Mouse (Mus musculus) spleen, adult 2 months (tissue): ENCODE measurements around the gene Smad6. TPM values are rescaled to one million over a fixed set of nuclear protein-coding genes. Genes with fewer than 3 reads are reported as not detected.

Source experiments
- DNase-seq, 2 experiments: peaks; one replicate each; pipeline versions ENCODE4 v3.0.0 to v3.0.0-alpha.2; 2012 to 2021; ENCODE audit warnings: low spot score in 2 of 2, low read depth in 1 of 2
- H3K27ac ChIP-seq: fragments of 200-500 bp; 2 replicates; pipeline ENCODE4 v1.5.1; 2012; ENCODE audit warnings: low read length, inconsistent platforms; ENCODE audit not compliant: insufficient read depth
- H3K27me3 ChIP-seq: fragments of 200-500 bp; 2 replicates; pipeline ENCODE4 v1.6.1; 2012; ENCODE audit warnings: mild to moderate bottlenecking, moderate library complexity, low read length, inconsistent platforms; ENCODE audit not compliant: control insufficient read depth, insufficient read depth
- H3K36me3 ChIP-seq: fragments of 200-500 bp; 2 replicates; pipeline ENCODE4 v1.6.1; 2012; ENCODE audit warnings: mild to moderate bottlenecking, low read length, inconsistent platforms; ENCODE audit not compliant: control insufficient read depth, insufficient read depth
- H3K4me1 ChIP-seq: fragments of 200-500 bp; 2 replicates; pipeline ENCODE4 v1.6.1; 2011; ENCODE audit warnings: inconsistent platforms; ENCODE audit not compliant: control insufficient read depth, insufficient read depth, insufficient read length
- H3K4me3 ChIP-seq: fragments of 200-500 bp; 2 replicates; pipeline ENCODE4 v1.5.1; 2011; ENCODE audit warnings: mild to moderate bottlenecking, inconsistent platforms; ENCODE audit not compliant: insufficient read depth, insufficient read length; ENCODE audit errors: extremely low read depth
- CTCF ChIP-seq: fragments of 200-500 bp; IDR thresholded peaks from 2 replicates; pipeline ENCODE4 v1.5.1; 2011; ENCODE audit warnings: mild to moderate bottlenecking, inconsistent platforms; ENCODE audit not compliant: insufficient read depth, insufficient read length, insufficient replicate concordance; ENCODE audit errors: extremely low read depth
- POLR2A ChIP-seq: fragments of 200-500 bp; IDR thresholded peaks from 2 replicates; pipeline ENCODE4 v1.6.1; 2011; ENCODE audit warnings: low read depth, low read length, inconsistent platforms
- WGBS: fragments of 180-500 bp; shearing (Covaris S2); methylation state at CpG from one replicate; pipeline ENCODE4 v1.1.7; 2018; 5-methylcytosine and 5-hydroxymethylcytosine counted together
- polyA plus RNA-seq: library from polyadenylated mRNA; depleted of rRNA; stranded (reverse); fragments of >200 nt; gene quantifications from 2 replicates; pipeline ENCODE4 v1.2.3, GENCODE M21; 2012; rRNA removed

Gene Smad6
- 6.2 and 9.7 TPM in 2 replicates for polyA plus RNA-seq

DNA sequence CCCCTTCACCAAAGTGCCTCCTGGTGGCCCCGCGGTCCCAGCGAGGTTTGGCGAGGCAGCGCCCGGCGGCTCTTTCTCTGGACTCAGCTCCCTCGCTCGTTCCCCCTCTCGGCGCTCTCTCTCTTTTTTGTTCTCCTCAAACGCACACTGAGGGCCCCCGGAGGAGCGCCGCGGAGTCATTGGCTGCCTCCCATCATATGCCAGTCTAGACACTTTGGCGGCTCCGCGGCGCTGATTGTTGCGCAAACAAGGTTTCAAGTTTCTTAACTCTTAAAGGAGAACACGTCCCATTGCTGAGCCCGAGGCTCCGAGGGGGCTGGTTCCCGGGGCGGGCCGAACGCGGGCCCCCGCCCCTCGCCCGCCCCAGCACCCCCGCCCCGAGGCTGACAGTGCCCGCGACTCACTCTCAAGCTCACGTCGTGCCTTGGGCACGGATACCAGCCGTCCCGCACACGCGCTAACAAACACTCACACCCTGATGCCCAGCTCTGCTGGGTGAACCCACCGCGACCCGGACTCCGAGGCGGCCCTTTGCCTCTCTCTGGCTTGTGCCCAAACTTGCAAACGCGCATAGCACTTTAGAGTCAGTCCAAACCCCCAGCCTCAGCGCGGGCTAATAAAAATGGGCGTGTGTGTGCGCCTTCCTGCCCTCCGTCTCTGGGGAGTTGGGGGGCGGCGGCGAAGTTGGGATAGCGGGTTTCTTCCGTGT lies at the start of gene Smad6:
Smad6 (minus strand) TSS at position 207 of the 709 bp plus-strand sequence.
- H3K27ac ChIP-seq = peak within 1 kb of the TSS; percentile 7
- DNase-seq = peak; percentile 27 to 41
- WGBS = 1% methylated on average over 59 of the region's 60 CpGs
- TF ChIP-seq CTCF (no peak), POLR2A (no peak)
- peaks cover 11% of the 10 kb centered on the region for H3K4me1 ChIP-seq
- H3K27me3 ChIP-seq = peaks cover 27% of the 10 kb centered on the region
- peak within 1 kb of the TSS; percentile 58 for H3K4me3 ChIP-seq
- H3K36me3 ChIP-seq = no peaks in the 10 kb centered on the region

DNA sequence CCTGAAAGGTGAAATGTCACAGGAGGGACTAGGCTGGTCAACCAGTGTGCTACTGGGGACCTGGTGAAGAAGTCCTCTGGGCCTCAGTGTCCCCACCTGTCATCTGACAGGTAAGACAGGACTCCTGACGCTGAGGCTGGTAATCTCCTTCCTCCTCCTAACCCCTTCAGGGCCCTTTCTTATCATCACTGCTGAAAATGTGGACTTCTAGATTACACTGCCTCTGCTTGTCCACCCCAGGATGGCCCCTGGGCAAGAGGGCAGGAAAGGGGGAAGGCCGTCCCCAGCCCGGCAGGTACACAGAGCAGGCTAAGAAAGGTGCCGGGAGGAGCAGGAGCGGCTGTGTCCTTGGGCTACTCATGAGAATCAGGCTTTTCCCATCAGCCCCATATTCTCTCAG lies 48.8 kb upstream of the Smad6 start:
- Histone ChIP-seq H3K27me3 (no peaks in the 10 kb centered on the region), H3K4me3 (no peak overlapping the region), H3K27ac (no peak overlapping the region), H3K36me3 (no peaks in the 10 kb centered on the region), H3K4me1 (no peaks in the 10 kb centered on the region)
- WGBS = 94% methylated on average over 5 of the region's 5 CpGs
- no peak for TF ChIP-seq POLR2A
- TF ChIP-seq CTCF = no peak
- DNase-seq = no peak

DNA sequence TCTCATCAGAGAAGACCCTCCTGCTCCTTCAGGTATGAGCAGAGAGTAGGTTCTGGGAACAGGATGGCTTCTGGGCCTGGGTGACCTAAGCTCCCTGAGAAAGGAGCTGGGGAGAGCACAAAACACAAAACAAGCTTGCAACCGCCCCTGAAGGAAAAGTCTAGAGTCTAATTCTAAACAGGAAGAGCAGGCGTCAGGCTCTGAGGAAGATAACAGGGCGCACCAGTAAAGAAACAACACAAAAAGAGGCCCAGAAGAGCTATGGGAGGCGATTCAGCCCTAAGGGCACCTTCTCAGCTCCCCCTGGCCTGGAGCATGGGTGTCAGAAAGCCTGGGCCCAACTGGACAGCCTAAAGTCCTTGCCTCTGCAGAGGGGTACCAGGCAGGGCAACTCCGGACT lies 47.3 kb upstream of the Smad6 start:
- DNase-seq = no peak
- WGBS = 76% methylated on average over 5 of the region's 5 CpGs
- TF ChIP-seq POLR2A (no peak), CTCF (no peak)
- H3K4me1 ChIP-seq = no peaks in the 10 kb centered on the region
- no peak overlapping the region for H3K4me3 ChIP-seq
- no peak overlapping the region for H3K27ac ChIP-seq
- no peaks in the 10 kb centered on the region for H3K27me3 ChIP-seq
- H3K36me3 ChIP-seq = no peaks in the 10 kb centered on the region

DNA sequence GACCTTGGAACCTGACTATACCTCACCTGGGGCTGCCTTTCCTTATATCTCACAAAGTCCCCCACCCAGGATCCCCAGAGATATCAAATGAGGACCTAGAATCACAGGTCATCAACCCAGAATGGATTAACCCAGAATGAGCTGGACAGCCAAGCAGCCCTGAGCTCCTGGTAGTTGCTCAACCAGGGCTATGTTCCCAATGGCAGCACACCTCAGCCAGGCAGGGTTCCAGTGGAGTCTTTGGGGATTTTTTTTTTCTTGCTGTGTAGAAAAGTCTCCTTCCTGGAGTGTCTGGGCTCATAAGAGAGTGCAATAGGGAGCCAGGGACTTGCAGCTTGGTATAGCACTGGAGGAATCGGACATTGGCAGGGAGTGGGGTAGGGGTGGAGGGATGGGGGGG lies 46.7 kb upstream of the Smad6 start:
- 83% methylated on average over 1 of the region's 1 CpGs for WGBS
- no peak overlapping the region for H3K27ac ChIP-seq
- DNase-seq = no peak
- H3K4me3 ChIP-seq = no peak overlapping the region
- no peaks in the 10 kb centered on the region for H3K27me3 ChIP-seq
- TF ChIP-seq CTCF (no peak), POLR2A (no peak)
- H3K4me1 ChIP-seq = no peaks in the 10 kb centered on the region
- H3K36me3 ChIP-seq = no peaks in the 10 kb centered on the region

DNA sequence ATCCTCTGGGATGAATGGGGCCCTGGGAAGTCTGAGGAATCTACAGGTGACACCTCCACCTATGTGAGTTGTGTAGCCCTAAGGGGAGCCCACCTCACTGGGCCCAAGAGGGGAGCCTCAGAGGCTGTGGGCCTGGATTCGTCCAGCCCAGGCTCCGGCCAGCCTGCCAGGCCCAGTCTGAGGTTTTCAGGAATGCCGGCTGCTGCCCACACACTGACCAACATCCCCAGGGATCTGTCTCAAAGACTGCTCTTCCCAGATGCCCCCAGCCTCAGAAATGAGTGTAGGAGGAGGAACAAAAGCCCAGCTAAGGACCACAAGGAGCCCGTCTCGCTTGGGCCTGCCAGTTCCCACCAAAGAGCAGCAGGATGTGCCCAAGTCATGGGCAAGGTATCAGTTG lies 45.9 kb upstream of the Smad6 start:
- DNase-seq = no peak
- Histone ChIP-seq H3K4me1 (no peaks in the 10 kb centered on the region), H3K27ac (no peak overlapping the region), H3K4me3 (no peak overlapping the region), H3K27me3 (no peaks in the 10 kb centered on the region), H3K36me3 (no peaks in the 10 kb centered on the region)
- WGBS = 97% methylated on average over 5 of the region's 5 CpGs
- TF ChIP-seq POLR2A (no peak), CTCF (no peak)

DNA sequence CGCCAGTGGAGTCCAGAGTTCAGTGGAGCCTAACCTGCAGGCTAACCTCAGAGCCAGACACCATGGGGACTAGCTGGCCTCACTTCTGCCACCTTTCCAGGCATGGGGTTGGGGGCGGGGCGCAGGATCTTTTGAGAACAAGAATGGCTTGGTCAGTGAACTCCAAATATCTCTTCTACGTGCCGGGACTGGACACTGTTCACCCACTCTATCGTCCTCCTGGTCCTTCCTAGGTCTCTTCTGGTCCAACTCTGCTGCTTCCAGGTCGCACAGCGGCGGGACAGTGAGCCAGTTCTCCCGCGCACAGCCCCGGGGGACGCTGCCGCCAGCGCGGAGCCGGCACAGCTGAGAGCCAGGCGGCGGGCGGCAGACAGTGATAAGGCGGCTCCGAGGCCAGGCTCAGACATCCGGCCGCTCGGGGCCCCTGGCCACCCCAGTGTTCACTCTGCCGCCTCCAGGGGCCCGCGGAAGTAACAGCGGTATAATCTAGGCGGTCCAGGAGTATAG lies 38.2 kb upstream of the Smad6 start:
- 4% methylated on average over 30 of the region's 30 CpGs for WGBS
- Histone ChIP-seq H3K27me3 (no peaks in the 10 kb centered on the region; the same call in 1 of the 2 replicates), H3K36me3 (no peaks in the 10 kb centered on the region), H3K4me1 (peaks cover 9% of the 10 kb centered on the region), H3K4me3 (peak overlapping the region; percentile 21; the same call in 1 of the 2 replicates), H3K27ac (no peak overlapping the region)
- TF ChIP-seq POLR2A = no peak
- TF ChIP-seq CTCF = no peak
- DNase-seq = no peak
